Mouse (Mus musculus) lung, adult 2 months (tissue): ENCODE measurements at regions not wholly inside any gene's neighbourhood (a gene's known extent, or its start where the extent isn't known, plus 50 kb on each side); places are given as distances from the start of the nearest gene placed in this dataset.

ENCODE experiments used
- DNase-seq: peaks from one replicate; pipeline ENCODE4 v3.0.0; 2022
- H3K4me1 ChIP-seq: fragments of 200-500 bp; 2 replicates; pipeline ENCODE4 v1.6.1; 2011; ENCODE audit warnings: low read length; ENCODE audit not compliant: control insufficient read depth, insufficient read depth
- H3K4me3 ChIP-seq: fragments of 200-500 bp; replicated peaks from 2 replicates; pipeline ENCODE3; 2011; ENCODE audit warnings: low read depth, mild to moderate bottlenecking, control low read depth, low read length; ENCODE audit errors: extremely low read depth
- CTCF ChIP-seq: fragments of 200-500 bp; IDR thresholded peaks from 2 replicates; pipeline ENCODE4 v1.5.1; 2011; ENCODE audit warnings: mild to moderate bottlenecking, low read length, control low read depth; ENCODE audit not compliant: insufficient read depth
- POLR2A ChIP-seq: fragments of 200-500 bp; IDR thresholded peaks from 2 replicates; pipeline ENCODE4 v1.6.1; 2011; ENCODE audit warnings: low read depth, mild to moderate bottlenecking, control low read depth, low read length, borderline replicate concordance; ENCODE audit errors: extremely low read depth
- WGBS: fragments of 180-500 bp; shearing (Covaris S2); methylation state at CpG from one replicate; pipeline ENCODE4 v1.1.7; 2018; 5-methylcytosine and 5-hydroxymethylcytosine counted together

DNA sequence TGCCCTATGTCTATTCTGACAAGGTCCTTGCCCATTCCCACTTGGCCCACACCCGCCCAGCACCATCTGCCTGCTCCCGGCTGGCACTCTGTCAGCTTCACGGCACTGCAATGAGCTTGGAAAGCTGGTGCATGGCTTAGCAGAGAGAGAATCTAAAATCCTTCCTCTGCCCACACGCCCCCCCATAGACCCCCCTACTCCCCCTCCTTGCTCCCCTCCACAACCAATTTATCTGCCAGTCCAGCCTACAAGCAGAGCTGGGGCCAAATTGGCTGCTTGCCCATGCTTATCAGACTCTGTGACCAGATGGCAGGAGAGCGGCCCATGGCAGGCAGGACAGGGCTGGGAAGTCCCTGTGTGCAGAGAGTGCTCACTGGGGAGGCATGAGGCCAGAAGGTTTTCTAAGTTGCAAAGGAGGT, 385.3 kb downstream of the Eipr1 start:
- WGBS = 48% methylated on average over 5 of the region's 5 CpGs
- no peak for DNase-seq
- Histone ChIP-seq H3K4me1 (no peaks in the 10 kb centered on the region), H3K4me3 (no peak overlapping the region)
- no peak for TF ChIP-seq CTCF
- TF ChIP-seq POLR2A = no peak

DNA sequence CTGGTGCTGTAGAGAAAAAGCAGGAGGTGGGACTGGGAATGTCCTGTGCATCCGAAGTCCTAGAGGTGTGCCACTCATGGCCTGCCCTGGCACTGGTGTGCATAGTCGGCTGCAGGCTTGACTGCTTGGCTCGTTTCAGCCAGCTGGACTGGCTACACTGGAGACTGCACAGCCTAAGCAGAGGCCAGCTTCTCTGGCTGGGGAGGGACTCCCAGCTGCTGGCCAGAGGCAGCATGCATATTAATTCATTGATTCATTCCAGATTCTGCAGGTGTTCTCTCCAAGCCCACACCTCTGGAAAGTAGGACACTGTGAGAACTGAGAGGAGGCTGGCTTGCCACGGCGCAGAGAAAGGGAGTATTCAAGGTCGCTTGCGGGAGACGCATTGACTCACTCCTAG, 385.9 kb downstream of the Eipr1 start:
- TF ChIP-seq POLR2A = no peak
- TF ChIP-seq CTCF = no peak
- WGBS = 74% methylated on average over 8 of the region's 8 CpGs
- no peak overlapping the region for H3K4me3 ChIP-seq
- DNase-seq = no peak
- no peaks in the 10 kb centered on the region for H3K4me1 ChIP-seq

DNA sequence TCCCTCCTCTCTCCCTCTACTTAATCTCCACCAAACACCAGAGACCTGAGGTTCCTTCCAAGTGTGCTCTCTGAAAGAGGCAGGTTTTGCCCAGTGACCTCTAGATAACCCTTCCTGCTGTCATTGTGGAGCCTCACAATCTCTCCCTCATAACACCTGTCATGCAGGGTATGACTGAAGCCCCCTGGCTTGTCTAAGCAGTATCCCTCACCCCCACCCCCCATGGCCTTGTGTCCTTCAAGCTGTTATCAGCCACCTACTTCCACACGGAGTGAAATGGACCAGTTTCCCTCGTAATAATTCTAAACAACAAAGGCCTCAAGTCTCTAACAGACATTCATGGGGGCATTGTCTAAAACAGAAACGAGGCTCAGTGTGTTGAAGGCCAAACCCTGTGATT, 387.6 kb upstream of the Myt1l start:
- WGBS = 11% methylated on average over 3 of the region's 3 CpGs

DNA sequence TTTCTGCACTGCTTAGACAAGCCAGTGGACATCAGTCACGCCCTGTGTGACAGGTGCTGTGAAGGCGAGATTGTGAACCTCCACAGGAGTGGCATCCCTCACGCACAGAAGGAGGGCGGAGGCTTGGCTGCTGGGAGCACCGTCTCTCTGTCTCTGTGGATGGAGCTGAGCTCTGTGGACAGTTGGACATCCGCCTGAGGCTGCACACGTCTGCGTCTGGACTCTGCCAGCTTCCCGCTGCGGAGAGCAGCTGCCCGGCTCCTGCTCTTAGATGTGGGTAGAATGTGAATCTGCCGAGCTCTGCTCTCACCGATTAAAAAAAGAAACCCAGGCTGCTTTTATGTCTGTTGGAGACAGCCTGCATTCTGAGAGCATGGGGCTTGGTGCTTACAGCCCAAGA, 387.1 kb upstream of the Myt1l start:
- no peak overlapping the region for H3K4me3 ChIP-seq
- no peak for DNase-seq
- 36% methylated on average over 13 of the region's 13 CpGs for WGBS
- no peaks in the 10 kb centered on the region for H3K4me1 ChIP-seq
- TF ChIP-seq CTCF (no peak), POLR2A (no peak)

More for the DNA sequence above, 387.6 kb upstream of the Myt1l start:
- H3K4me3 ChIP-seq = no peak overlapping the region
- no peak for DNase-seq
- no peaks in the 10 kb centered on the region for H3K4me1 ChIP-seq
- no peak for TF ChIP-seq CTCF
- no peak for TF ChIP-seq POLR2A

DNA sequence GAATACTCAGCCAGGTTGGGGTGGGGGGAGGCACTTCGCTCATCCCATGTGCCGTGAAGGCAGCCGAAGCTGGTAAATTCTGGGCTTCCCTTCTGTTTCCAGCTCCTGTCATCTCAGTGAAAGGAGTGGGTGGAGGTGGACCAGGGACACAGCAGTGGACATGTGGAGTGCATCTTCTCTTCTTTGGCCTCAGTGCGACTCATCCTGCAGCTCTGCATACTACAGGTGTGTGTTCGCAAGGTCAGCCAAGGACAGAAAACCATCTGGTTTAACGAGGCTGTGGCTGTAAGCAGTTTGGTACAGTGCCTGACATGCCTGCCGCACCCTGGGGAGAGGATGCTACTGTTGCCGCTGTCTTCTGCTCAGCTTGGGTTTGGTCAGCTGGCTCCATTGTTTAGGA, 386.3 kb upstream of the Myt1l start:
- Histone ChIP-seq H3K4me1 (no peaks in the 10 kb centered on the region), H3K4me3 (no peak overlapping the region)
- no peak for TF ChIP-seq CTCF
- no peak for TF ChIP-seq POLR2A
- WGBS = 86% methylated on average over 8 of the region's 8 CpGs
- DNase-seq = no peak

DNA sequence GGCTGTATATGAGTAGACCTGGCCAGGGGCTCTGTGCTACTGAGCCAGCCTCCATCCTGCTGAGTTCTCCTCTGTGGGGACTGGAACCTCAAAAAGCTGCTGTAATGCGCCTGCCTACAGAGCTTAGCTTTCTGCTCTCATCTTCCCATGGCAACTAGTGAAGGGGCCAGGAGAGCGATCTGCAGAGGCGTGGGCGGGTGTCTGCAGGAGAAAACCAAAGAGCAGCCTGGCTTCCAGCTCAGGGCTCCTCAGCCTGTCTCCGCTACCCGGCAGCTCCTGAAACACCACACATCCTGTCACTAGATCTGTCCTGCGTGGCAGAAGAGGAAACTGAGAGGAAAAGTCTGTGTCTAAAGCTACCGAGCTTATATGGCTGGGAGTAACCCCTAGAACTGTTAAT, 384.9 kb upstream of the Myt1l start:
- WGBS = 48% methylated on average over 8 of the region's 8 CpGs
- DNase-seq = no peak
- Histone ChIP-seq H3K4me1 (no peaks in the 10 kb centered on the region), H3K4me3 (no peak overlapping the region)
- TF ChIP-seq CTCF (no peak), POLR2A (no peak)

DNA sequence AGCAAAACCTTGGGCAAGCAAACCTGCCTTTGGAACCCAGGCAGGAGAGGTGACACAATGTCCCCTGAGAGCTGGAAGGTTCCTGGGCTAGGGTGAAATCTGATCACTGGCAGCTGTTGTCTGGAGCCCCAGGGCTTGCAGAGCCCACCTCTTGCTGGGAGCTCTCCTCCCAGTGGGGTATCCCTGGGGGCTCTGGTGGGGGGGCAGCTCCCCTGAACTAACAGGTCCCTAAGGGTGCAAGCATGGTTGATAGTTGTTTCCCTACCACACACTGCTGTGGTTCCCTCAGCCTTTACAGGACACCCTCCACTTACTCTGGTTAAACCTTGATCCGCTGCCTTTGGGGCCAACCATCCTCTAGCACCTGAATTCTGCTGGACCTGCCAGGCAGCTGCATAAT, 367.3 kb upstream of the Myt1l start:
- WGBS = 65% methylated on average over 1 of the region's 1 CpGs
- no peak overlapping the region for H3K4me3 ChIP-seq
- no peak for DNase-seq

DNA sequence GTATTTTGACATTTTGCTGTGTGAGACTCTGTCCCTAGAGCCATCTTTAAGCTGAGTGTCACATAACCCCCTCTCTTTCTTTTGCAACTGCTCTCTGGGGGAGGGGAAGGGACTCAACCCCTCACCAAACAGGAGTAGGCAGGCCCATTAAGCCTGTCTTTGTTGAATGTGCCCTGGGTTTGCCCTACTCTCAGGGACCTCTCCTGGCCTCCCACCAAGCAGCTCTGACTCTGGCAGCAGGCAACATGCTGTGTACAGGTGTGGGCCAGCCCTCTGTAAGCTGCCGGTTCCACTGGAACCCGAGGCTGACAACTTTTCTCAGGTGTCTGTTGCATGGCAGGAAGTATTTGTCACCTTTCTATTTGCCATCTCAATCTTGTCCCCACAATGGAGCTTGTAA, 366.6 kb upstream of the Myt1l start:
- WGBS = 20% methylated on average over 2 of the region's 2 CpGs
- no peak for DNase-seq
- Histone ChIP-seq H3K4me1 (no peaks in the 10 kb centered on the region), H3K4me3 (no peak overlapping the region)
- TF ChIP-seq POLR2A = no peak
- TF ChIP-seq CTCF = no peak

More for the DNA sequence above, 367.3 kb upstream of the Myt1l start:
- no peaks in the 10 kb centered on the region for H3K4me1 ChIP-seq
- no peak for TF ChIP-seq CTCF
- TF ChIP-seq POLR2A = no peak

DNA sequence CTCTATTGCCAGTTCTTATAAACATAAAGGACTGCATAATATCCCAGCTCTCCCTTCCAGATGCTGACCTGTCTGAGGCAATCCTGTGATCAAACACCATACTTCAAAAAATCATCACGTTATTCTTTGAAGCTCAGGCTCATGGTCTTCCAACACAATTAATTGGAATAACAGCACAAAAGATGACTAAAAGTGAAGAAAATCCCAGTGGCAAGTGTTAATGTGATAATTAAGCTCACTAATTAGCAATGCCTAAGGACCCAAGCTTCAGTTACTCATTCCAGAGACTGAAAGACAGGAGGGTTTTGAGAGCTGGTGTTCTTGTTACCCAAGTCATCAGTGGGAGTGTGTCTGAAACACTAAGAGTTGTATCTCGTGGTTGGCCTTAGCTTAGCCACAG, 363.5 kb upstream of the Myt1l start:
- DNase-seq = no peak
- 74% methylated on average over 2 of the region's 2 CpGs for WGBS
- TF ChIP-seq CTCF = no peak
- TF ChIP-seq POLR2A = no peak
- H3K4me3 ChIP-seq = no peak overlapping the region
- no peaks in the 10 kb centered on the region for H3K4me1 ChIP-seq

DNA sequence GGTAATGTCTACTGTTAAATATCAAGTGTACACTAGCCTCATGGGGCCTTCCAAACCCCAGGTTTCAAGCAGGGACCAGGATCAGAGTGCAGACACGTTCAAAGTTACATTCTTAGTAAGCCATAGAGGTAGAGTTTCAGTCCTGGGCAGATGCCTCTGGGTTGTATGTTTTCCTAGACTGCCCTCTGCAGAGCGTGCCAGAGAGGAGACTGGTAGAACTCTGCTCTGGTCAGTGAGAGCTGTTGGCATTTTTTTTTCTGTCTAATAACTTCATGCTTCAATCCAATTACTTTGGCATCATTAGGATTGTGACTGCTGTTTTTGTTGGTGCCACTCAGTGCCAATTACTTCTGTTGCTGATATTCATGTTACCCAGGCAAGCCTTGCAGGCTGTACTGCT, 361.9 kb upstream of the Myt1l start:
- no peak for DNase-seq
- H3K4me1 ChIP-seq = no peaks in the 10 kb centered on the region
- 44% methylated on average over 2 of the region's 2 CpGs for WGBS
- TF ChIP-seq POLR2A = no peak
- TF ChIP-seq CTCF = no peak
- no peak overlapping the region for H3K4me3 ChIP-seq

DNA sequence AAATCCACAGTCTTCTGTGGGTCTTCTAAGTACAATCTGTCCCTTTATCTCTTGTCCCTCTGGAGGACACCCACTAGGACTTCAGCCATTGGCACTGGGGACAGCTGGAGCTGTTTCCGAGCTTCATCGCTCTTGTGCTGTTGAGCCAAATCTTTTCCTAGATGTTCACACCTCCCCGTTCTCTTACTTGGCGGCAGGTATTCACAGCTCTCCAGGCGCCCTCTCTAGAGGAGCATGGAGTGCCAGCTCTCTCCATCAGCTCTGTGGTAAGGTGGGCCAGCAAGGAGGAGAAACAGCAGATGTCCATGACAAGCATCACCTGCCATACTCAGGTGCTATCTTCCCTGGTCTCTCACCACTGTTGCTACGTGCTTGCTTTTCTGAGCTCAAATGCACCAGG, 360.3 kb upstream of the Myt1l start:
- DNase-seq = no peak
- TF ChIP-seq POLR2A (no peak), CTCF (no peak)
- Histone ChIP-seq H3K4me3 (no peak overlapping the region), H3K4me1 (no peaks in the 10 kb centered on the region)
- WGBS = 73% methylated on average over 6 of the region's 6 CpGs
